Mouse (Mus musculus) layer of hippocampus, adult 11-12 months (tissue): ENCODE results near the gene Aoah.
A peak's percentile ranks its signal among the peaks of the same experiment; 100 is the strongest.

Experiments
- DNase-seq: peaks from one replicate; pipeline ENCODE4 v3.0.0; 2022; ENCODE audit warnings: low spot score

The Aoah gene

DNA sequence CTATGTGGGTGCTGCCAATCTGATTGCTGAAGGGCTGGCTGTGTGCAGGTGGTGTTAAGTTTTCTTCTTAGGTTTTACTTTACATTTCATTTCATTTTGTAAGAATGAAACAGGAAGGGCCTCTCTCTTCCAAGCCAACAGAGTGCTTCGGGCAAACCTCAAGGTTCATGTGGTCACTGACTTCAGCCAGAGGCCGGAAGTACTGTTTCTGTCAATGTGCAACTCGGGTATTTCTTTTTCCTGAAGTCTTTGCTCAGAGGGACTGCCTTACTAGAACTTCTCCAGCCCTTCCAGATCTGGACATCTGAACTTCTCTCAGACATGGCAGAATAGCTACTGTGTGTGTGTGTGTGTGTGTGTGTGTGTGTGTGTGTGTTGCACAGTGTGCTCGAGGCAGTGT, at the start of gene Aoah:
Gene Aoah (plus strand): TSS at position 213 of the 400 bp plus-strand sequence.
- DNase-seq, result no peak

- no peak for DNase-seq
These were observed 39.1 kb upstream of the Aoah start for GRCm38 (mm10) chr13:20754843-20755242.

DNA sequence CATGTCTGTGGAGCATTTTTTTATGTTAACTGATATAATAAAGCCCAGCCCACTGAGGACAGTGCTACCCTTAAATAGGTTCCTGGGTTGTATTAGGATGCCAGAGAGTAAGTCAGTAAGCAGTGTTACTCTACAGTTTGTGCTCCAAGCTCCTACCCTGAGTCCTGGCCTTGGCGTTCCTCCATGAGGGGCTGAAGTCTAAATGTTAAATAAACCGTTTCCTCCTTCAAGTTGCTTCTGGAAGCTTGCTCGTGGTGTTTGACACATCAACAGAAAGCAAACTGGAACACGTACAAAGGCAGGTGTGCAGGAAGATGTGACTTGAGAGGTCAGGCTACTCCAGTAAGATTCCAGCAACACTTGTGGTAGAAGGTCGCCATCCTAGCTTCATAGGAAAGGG, 10.3 kb upstream of the Aoah start:
- DNase-seq, result no peak

GRCm38 (mm10) chr13:20784060-20784459, 9.9 kb upstream of the Aoah start:
- DNase-seq, result no peak

DNA sequence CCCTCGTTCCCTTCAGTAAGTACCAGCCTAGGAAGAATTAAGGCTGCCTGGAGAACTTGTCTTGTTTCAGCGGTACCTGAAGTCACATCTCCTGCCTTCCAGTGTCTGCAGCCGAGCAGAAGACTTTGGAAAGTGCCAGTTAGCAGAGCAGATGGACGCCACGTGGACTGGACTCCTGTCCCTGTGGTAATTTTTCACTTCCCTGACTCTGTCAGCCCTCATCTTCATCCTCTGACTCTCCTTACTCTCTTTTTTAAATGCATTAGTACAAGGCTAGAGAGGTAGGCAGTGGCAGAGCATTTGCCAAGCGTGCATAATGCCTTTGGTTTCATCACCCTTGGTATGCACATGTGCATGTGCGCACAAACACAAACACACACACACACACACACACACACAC, 8.0 kb upstream of the Aoah start:
- DNase-seq, result no peak

- DNase-seq, result no peak
These were observed 7.1 kb upstream of the Aoah start for GRCm38 (mm10) chr13:20786825-20787245.

DNA sequence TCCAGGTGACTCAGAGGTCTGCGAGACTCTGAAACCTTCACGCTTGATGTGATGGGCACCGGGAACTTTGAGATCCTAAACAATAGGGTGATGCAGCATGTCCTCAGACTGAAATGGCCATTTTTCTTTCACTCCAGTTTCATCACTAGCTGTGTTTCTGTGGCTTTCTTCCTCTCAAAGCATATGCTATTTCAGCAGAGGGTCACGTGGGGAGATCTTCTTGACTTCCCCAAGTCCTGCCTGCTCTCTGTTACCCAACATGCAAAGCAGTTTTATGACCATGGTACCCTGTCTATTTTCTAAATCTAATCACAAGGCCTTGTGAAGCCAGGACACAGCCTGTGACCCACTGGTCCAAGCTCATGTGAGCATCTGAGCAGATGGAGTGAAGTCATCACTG, 6.0 kb upstream of the Aoah start:
- no peak for DNase-seq

- no peak for DNase-seq
These were observed 2.7 kb downstream of the Aoah start for GRCm38 (mm10) chr13:20796651-20797050.

- no peak for DNase-seq
These were observed 4.6 kb downstream of the Aoah start for GRCm38 (mm10) chr13:20798536-20798935.

- DNase-seq, result no peak
These were observed 5.9 kb downstream of the Aoah start for GRCm38 (mm10) chr13:20799772-20800171.

DNA sequence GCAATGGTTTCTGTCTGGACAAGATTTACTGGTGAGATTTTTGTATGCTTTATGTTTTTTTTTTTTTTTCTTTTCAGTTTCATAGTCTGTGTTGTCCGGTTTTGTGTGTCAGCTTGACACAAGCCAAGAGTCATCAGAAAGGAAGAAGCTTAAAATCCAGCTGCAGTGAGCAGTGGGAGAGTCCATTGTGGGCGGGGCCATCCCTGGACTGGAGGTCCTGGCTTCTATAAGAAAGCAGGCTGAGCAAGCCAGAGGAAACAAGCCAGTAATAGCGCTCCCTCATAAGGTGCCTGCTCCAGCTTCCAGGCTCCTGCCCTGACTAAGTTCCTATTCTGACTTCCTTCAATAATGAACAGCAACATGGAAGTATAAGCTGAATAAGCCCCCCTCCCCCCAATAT, 6.7 kb downstream of the Aoah start:
- no peak for DNase-seq

- no peak for DNase-seq
These were observed 18.0 kb downstream of the Aoah start for GRCm38 (mm10) chr13:20811782-20812406.

DNA sequence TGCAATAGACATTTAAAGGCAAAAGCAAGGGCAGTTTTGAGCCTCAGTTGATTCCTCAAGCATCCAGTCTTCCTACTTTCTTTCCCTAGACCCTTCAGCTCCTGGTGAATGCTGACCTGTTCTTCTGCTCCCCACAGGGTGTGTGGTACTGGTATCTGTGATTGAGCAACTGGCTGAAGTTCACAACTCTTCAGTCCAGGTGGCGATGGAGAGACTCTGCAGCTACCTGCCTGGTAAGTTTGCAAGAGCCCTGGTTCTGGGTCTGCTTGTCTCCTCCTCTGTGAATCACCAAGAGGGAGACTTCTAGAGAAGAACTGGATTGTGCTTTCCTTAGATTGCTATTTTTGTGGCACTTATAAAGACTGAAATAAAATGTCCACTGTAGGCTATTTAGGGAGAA, 22.5 kb downstream of the Aoah start:
- no peak for DNase-seq

DNA sequence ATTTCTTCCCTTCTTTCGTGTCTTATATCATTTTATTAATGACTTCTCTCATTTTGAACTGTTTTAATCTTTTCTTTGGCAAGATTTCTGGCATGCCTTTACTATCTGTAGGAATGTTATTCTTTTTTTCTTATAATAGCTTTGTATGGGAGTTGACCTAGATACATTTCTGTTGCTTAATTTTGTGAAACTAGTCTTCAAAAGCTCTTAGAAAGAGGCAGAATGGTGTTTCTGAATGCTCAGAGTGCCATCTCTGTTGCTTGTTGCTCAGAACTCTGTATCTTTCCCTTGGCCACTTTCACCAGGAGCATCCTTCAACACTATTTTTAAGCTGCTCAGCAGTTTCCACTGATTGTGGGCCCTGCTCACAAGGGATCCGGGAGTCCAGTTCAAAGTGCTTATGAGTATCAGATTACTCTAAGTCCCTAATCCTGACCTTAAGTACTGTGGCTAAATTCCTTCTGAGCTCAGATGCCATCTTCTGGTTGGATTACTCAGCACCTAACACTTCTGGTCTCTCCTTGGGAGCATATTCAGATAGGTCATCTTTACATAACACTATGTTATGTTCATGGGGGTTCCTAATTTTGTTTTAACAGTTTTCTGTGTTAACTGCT, 26.9 kb downstream of the Aoah start:
- DNase-seq, result no peak

- peak; percentile 9 for DNase-seq
These were observed 34.8 kb downstream of the Aoah start for GRCm38 (mm10) chr13:20828728-20829127.

DNA sequence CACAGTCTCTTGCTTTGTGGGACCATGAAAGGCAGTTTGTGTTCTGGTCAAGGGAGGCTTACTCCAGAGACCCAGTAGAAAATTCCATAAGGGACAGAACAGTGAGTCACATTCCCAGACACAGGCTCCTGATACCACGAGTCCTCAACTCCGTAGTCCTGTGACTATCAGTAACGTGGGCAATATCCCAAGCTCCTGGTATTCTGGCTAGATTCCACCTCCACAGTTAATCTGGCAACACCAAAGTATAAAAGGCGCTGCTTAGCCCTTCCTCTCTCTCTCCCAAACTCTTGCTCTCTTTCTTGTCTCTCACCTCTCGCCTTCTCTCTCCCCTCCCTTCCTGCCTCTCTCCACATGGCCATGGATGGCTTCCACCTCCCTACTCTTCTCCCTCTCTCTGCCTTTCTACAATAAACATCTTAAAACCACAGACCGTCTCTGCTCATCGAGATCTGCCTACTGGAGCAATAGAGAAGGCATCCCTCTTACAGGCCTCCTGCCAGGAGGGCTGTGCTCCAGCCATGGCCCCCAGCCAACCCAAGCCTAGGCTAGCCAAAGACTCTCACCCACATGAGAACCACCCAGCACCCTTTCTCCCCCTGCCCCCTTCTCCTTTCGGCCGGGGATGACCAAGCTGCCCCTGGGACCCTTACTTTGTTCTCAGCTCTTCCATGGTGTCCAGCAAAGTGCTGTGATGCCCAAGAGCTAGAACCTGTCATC, 35.4 kb downstream of the Aoah start:
- no peak for DNase-seq

- no peak for DNase-seq
These were observed 62.0 kb downstream of the Aoah start for GRCm38 (mm10) chr13:20855893-20856292.

DNA sequence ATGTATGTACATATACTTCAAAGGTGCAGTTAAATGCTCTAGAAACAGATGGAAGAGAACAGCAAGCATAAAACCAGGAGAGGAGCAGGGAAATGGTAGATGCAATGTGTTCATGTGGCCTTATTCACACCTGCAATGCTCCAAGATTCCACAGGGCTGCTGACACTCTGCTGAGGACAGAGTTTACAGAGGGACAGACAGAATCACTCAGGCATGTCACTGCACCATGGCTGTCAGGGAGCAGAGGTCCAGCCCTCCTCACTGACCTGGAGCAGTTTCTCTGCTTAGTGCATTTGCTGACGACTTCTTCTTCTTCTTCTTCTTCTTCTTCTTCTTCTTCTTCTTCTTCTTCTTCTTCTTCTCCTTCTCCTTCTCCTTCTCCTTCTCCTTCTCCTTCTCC, 105.5 kb downstream of the Aoah start:
- DNase-seq, result no peak

- DNase-seq, result peak; percentile 22
These were observed 106.6 kb downstream of the Aoah start for GRCm38 (mm10) chr13:20900396-20900971.

DNA sequence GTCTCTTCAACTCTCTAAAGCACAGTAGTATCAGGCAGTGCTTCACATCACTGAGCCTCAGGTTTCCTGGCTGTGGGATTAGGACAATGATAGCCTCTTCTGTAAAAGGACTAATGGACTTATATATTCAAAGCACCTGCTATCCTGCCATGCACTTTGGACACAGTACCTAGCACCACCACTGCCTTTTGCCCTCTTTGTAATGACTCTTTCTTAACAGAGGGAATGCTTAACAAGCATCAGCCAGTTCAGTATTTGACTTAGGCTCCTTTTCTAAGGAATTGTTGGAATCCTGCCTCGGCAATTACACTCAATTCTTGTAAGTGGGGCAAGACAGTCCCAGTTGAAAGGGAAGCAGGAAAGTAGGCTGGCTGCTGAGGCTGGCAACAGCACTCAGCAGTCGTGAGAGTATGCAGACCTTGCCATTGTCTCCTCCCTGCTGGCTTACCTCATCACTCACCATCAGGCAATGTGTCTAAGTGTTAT, 107.1 kb downstream of the Aoah start:
- DNase-seq, result no peak

GRCm38 (mm10) chr13:20901634-20902135, 107.8 kb downstream of the Aoah start:
- DNase-seq, result no peak

DNA sequence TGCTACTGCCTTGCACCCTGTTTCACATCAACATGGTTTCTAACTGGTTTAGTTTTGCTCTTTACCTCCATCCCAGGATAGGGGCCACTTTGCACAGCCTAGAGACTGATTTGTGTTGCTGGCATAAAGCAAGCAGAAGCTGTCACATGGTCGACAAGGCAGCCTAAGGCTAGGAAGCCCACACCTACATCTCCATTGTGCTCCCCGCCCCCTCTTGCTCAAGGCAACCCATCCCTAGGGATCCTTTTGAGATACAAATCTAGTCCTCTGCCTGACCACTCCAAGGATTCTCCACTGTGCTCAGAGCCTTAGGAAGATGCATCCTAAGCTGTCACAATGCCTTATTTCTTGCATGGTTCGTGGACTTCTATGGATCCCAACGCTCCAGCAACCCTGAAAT, 110.2 kb downstream of the Aoah start:
- no peak for DNase-seq

DNA sequence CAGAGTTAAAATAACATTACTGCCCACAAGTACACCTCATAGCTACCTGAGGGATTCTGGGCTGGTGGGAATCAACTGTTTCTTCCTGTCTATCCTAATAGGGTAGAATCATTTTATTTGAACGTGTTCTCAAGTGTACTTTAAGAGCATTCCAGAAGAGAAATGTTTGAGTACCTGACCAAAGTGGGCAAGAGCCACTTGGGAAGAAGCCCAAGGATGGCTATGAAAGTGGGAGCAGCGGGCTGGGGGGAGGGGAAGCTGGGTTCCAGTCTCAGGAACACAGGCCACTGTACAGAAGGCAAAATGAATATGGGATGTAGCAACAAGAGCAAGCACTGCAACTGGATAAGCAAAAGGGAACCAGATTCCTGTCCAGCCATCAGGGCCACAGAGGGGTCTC, 111.3 kb downstream of the Aoah start:
- no peak for DNase-seq
